In the genomic region with DNA sequence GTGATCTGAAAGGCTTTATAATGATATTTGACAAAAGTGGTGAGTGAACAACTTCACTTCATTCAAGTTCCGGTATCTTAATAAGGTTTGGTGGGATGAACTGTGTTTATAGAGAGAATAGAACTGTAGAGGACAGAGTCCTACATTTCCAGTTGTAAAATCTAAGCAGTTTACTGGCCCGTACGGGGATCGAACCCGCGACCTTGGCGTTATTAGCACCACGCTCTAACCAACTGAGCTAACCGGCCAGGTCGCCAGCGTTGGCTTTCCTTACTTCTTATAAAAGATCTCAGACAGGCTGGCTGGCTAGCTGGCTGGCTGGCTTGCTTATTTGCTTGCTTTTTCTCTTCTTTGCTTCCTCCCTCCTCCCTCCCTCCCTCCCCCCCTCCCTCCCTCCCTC, we compare ENCODE assay signal across 8 mouse cellular contexts. TPM values are rescaled to one million over a fixed set of nuclear protein-coding genes. Genes with fewer than 3 reads are reported as not detected.
DNase-seq lines count a peak whose midpoint lies in the region; ATAC-seq lines count a peak whose summit lies in the region.

No protein-coding gene starts in this region.

- H3K27me3 ChIP-seq in embryonic facial prominence, embryonic 13.5 days: no peaks in the 10 kb centered on the region
- no peaks in the 10 kb centered on the region for H3K27me3 ChIP-seq in heart, embryonic 16.5 days (ENCODE audit: control insufficient read depth, insufficient read depth, low read length)
- no peaks in the 10 kb centered on the region; the same call in 1 of the 2 replicates for H3K27me3 ChIP-seq in liver, embryonic 15.5 days
- peaks cover 8% of the 10 kb centered on the region; the same call in 1 of the 2 replicates for H3K27me3 ChIP-seq in neural tube, embryonic 13.5 days

- no peaks in the 10 kb centered on the region for H3K9me3 ChIP-seq in embryonic facial prominence, embryonic 13.5 days
- H3K9me3 ChIP-seq in heart, embryonic 16.5 days (replicated peaks; ENCODE audit: control insufficient read depth, low read length): no peaks in the 10 kb centered on the region
- no peaks in the 10 kb centered on the region for H3K9me3 ChIP-seq in liver, embryonic 15.5 days (replicated peaks)
- no peaks in the 10 kb centered on the region for H3K9me3 ChIP-seq in neural tube, embryonic 13.5 days

- peak overlapping the region; percentile 48 for H3K4me3 ChIP-seq in embryonic facial prominence, embryonic 13.5 days
- peak overlapping the region; percentile 59 for H3K4me3 ChIP-seq in heart, embryonic 16.5 days (ENCODE audit: low read length)
- peak overlapping the region; percentile 62 for H3K4me3 ChIP-seq in liver, embryonic 15.5 days (replicated peaks)
- H3K4me3 ChIP-seq in neural tube, embryonic 13.5 days: peak overlapping the region; percentile 43

- H3K4me2 ChIP-seq in embryonic facial prominence, embryonic 13.5 days: peak overlapping the region; percentile 60
- H3K4me2 ChIP-seq in heart, embryonic 16.5 days (ENCODE audit: low read depth, low read length): peak overlapping the region; percentile 70
- peak overlapping the region; percentile 74 for H3K4me2 ChIP-seq in liver, embryonic 15.5 days
- peak overlapping the region; percentile 51 for H3K4me2 ChIP-seq in neural tube, embryonic 13.5 days

- WGBS in embryonic facial prominence, embryonic 13.5 days: 1% methylated on average over 11 of the region's 11 CpGs
- WGBS in heart, embryonic 16.5 days: 9% methylated on average over 11 of the region's 11 CpGs
- WGBS in liver, embryonic 15.5 days (ENCODE audit: insufficient replicate concordance): 0% methylated on average over 11 of the region's 11 CpGs
- 2% methylated on average over 11 of the region's 11 CpGs for WGBS in neural tube, embryonic 13.5 days

- no peak overlapping the region for H3K9ac ChIP-seq in embryonic facial prominence, embryonic 13.5 days
- no peak overlapping the region for H3K9ac ChIP-seq in heart, embryonic 16.5 days (ENCODE audit: low read length)
- peak overlapping the region; percentile 44; the same call in 1 of the 2 replicates for H3K9ac ChIP-seq in liver, embryonic 15.5 days
- H3K9ac ChIP-seq in neural tube, embryonic 13.5 days: no peak overlapping the region

- peak; percentile 89 for DNase-seq in A20 (ENCODE audit: low read depth, low spot score)
- DNase-seq in adrenal gland, postnatal 10 days: peak; percentile 71
- DNase-seq in kidney, postnatal 4 days: peak; percentile 64 to 68
- peak; percentile 63 for DNase-seq in testis, postnatal 10 days (ENCODE audit: low spot score)

- H3K4me1 ChIP-seq in embryonic facial prominence, embryonic 13.5 days: 0 out of 2 replicates have a peak, but pooled peaks cover 4% of the 10 kb centered on the region
- peaks cover 9% of the 10 kb centered on the region for H3K4me1 ChIP-seq in heart, embryonic 16.5 days (ENCODE audit: control insufficient read depth, insufficient read depth, low read length)
- peaks cover 15% of the 10 kb centered on the region; the same call in 1 of the 2 replicates for H3K4me1 ChIP-seq in liver, embryonic 15.5 days (replicated peaks)
- H3K4me1 ChIP-seq in neural tube, embryonic 13.5 days (replicated peaks): no peaks in the 10 kb centered on the region

- no peaks in the 10 kb centered on the region for H3K36me3 ChIP-seq in embryonic facial prominence, embryonic 13.5 days
- H3K36me3 ChIP-seq in heart, embryonic 16.5 days (ENCODE audit: control insufficient read depth, insufficient read depth): no peaks in the 10 kb centered on the region
- no peaks in the 10 kb centered on the region for H3K36me3 ChIP-seq in liver, embryonic 15.5 days (replicated peaks)
- no peaks in the 10 kb centered on the region for H3K36me3 ChIP-seq in neural tube, embryonic 13.5 days

- no peak for ATAC-seq in embryonic facial prominence, embryonic 13.5 days (ENCODE audit: insufficient number of reproducible peaks, insufficient read depth, low FRiP score, low TSS enrichment, low read depth)
- ATAC-seq in heart, embryonic 16.5 days (replicated peaks; ENCODE audit: extremely low read depth, insufficient read depth, low FRiP score): peak; percentile 33; the same call in 1 of the 2 replicates
- peak; percentile 85 for ATAC-seq in liver, embryonic 15.5 days (ENCODE audit: insufficient read depth)
- peak; percentile 32; the same call in 1 of the 2 replicates for ATAC-seq in neural tube, embryonic 13.5 days (ENCODE audit: low read depth)

- no peak overlapping the region for H3K27ac ChIP-seq in embryonic facial prominence, embryonic 13.5 days
- H3K27ac ChIP-seq in heart, embryonic 16.5 days (ENCODE audit: low read length): no peak overlapping the region
- H3K27ac ChIP-seq in liver, embryonic 15.5 days (replicated peaks): no peak overlapping the region
- H3K27ac ChIP-seq in neural tube, embryonic 13.5 days (replicated peaks): no peak overlapping the region

RNA-seq across cellular contexts. Expression of a gene that starts 21.6 kb away (rescaled TPM):
- total RNA-seq in adrenal gland, postnatal 10 days (2021): 100 to 1,000 TPM; 207 to 269 TPM
- 23.0 and 34.3 TPM in 2 replicates for polyA plus RNA-seq in embryonic facial prominence, embryonic 13.5 days (2015; fragmentation: Nextera tagmentation; extraction: Ambion mirVana)
- 9.6 and 10.5 TPM in 2 replicates for polyA plus RNA-seq in heart, embryonic 16.5 days (2015; fragmentation: Nextera tagmentation; extraction: Ambion mirVana)
- 25.5 and 29.5 TPM in 2 replicates for polyA plus RNA-seq in liver, embryonic 15.5 days (2015; fragmentation: Nextera tagmentation; extraction: Ambion mirVana)
- 3.9 and 5.2 TPM in 2 replicates for polyA plus RNA-seq in neural tube, embryonic 13.5 days (2015; fragmentation: Nextera tagmentation; extraction: Ambion mirVana)

RNA-seq across cellular contexts. Expression of a gene that starts 21.8 kb away (rescaled TPM):
- 100 to 1,000 TPM; 430 to 536 TPM for total RNA-seq in adrenal gland, postnatal 10 days (2021)
- 3,982 and 4,261 TPM in 2 replicates for polyA plus RNA-seq in embryonic facial prominence, embryonic 13.5 days (2015; fragmentation: Nextera tagmentation; extraction: Ambion mirVana)
- polyA plus RNA-seq in heart, embryonic 16.5 days (2015; fragmentation: Nextera tagmentation; extraction: Ambion mirVana): 1,370 and 1,778 TPM in 2 replicates
- 3,475 and 4,316 TPM in 2 replicates for polyA plus RNA-seq in liver, embryonic 15.5 days (2015; fragmentation: Nextera tagmentation; extraction: Ambion mirVana)
- polyA plus RNA-seq in neural tube, embryonic 13.5 days (2015; fragmentation: Nextera tagmentation; extraction: Ambion mirVana): 641 and 649 TPM in 2 replicates

RNA-seq across cellular contexts. Expression of a gene that starts 23.1 kb away (rescaled TPM):
- 100 to 1,000 TPM in 1 of 2 experiments, 10 to 100 TPM in 1; 81.5 to 146 TPM for total RNA-seq in adrenal gland, postnatal 10 days (2021)
- 14.7 and 15.3 TPM in 2 replicates for polyA plus RNA-seq in embryonic facial prominence, embryonic 13.5 days (2015; fragmentation: Nextera tagmentation; extraction: Ambion mirVana)
- polyA plus RNA-seq in heart, embryonic 16.5 days (2015; fragmentation: Nextera tagmentation; extraction: Ambion mirVana): 6.3 and 7.5 TPM in 2 replicates
- polyA plus RNA-seq in liver, embryonic 15.5 days (2015; fragmentation: Nextera tagmentation; extraction: Ambion mirVana): 26.6 and 33.7 TPM in 2 replicates
- 7.0 and 7.5 TPM in 2 replicates for polyA plus RNA-seq in neural tube, embryonic 13.5 days (2015; fragmentation: Nextera tagmentation; extraction: Ambion mirVana)

RNA-seq across cellular contexts. Expression of a gene that starts 43.6 kb away (rescaled TPM):
- total RNA-seq in adrenal gland, postnatal 10 days (2021): 100 to 1,000 TPM; 590 to 593 TPM
- not detected in 2 replicates for polyA plus RNA-seq in embryonic facial prominence, embryonic 13.5 days (2015; fragmentation: Nextera tagmentation; extraction: Ambion mirVana)
- polyA plus RNA-seq in heart, embryonic 16.5 days (2015; fragmentation: Nextera tagmentation; extraction: Ambion mirVana): not detected in 2 replicates
- not detected in 2 replicates for polyA plus RNA-seq in liver, embryonic 15.5 days (2015; fragmentation: Nextera tagmentation; extraction: Ambion mirVana)
- polyA plus RNA-seq in neural tube, embryonic 13.5 days (2015; fragmentation: Nextera tagmentation; extraction: Ambion mirVana): not detected in 2 replicates

RNA-seq across cellular contexts. Expression of a gene that starts 44.9 kb away (rescaled TPM):
- not detected for total RNA-seq in adrenal gland, postnatal 10 days (2021)
- not detected in 2 replicates for polyA plus RNA-seq in embryonic facial prominence, embryonic 13.5 days (2015; fragmentation: Nextera tagmentation; extraction: Ambion mirVana)
- polyA plus RNA-seq in heart, embryonic 16.5 days (2015; fragmentation: Nextera tagmentation; extraction: Ambion mirVana): not detected in 2 replicates
- 1.1 TPM in 1 of 2 replicates, not detected in the other for polyA plus RNA-seq in liver, embryonic 15.5 days (2015; fragmentation: Nextera tagmentation; extraction: Ambion mirVana)
- polyA plus RNA-seq in neural tube, embryonic 13.5 days (2015; fragmentation: Nextera tagmentation; extraction: Ambion mirVana): not detected in 2 replicates
